Mouse (Mus musculus) natural killer cell, adult 2 months (primary cell): Measurements from ENCODE around the gene Rps12-ps3.

Experiments used
- DNase-seq, 2 experiments: peaks; one replicate each; pipeline ENCODE4 v3.0.0; 2022; ENCODE audit warnings: low spot score in 2 of 2

The Rps12-ps3 gene

GRCm38 (mm10) chr19:59351151-59351889, 29.2 kb downstream of the Rps12-ps3 start:
- DNase-seq: no peak

- no peak for DNase-seq
Observed at GRCm38 (mm10) chr19:59352760-59353159, 30.7 kb downstream of the Rps12-ps3 start.

GRCm38 (mm10) chr19:59354906-59355305, 32.8 kb downstream of the Rps12-ps3 start:
- DNase-seq: no peak

- DNase-seq: no peak
Observed at GRCm38 (mm10) chr19:59356388-59356787, 34.3 kb downstream of the Rps12-ps3 start.

GRCm38 (mm10) chr19:59356843-59357595, 34.9 kb downstream of the Rps12-ps3 start:
- no peak for DNase-seq

- no peak for DNase-seq
Observed at GRCm38 (mm10) chr19:59357878-59358277, 35.8 kb downstream of the Rps12-ps3 start.

- no peak for DNase-seq
Observed at GRCm38 (mm10) chr19:59359202-59359601, 37.1 kb downstream of the Rps12-ps3 start.

- no peak for DNase-seq
Observed at GRCm38 (mm10) chr19:59360486-59360896, 38.4 kb downstream of the Rps12-ps3 start.

- no peak for DNase-seq
Observed at GRCm38 (mm10) chr19:59362646-59363045, 40.6 kb downstream of the Rps12-ps3 start.

GRCm38 (mm10) chr19:59363666-59364065, 41.6 kb downstream of the Rps12-ps3 start:
- DNase-seq: no peak

- no peak for DNase-seq
Observed at GRCm38 (mm10) chr19:59366724-59367123, 44.6 kb downstream of the Rps12-ps3 start.

GRCm38 (mm10) chr19:59367892-59368291, 45.8 kb downstream of the Rps12-ps3 start:
- no peak for DNase-seq

GRCm38 (mm10) chr19:59371016-59371415, 48.9 kb downstream of the Rps12-ps3 start:
- no peak for DNase-seq
